Mouse (Mus musculus) CD4-positive helper T cell, adult 2 months (primary cell): ENCODE results near the gene Col4a6.

Experiments used
- DNase-seq: peaks from one replicate; pipeline ENCODE4 v3.0.0-alpha.2; 2012; ENCODE audit warnings: low read depth, missing footprints, low spot score

Gene Col4a6

DNA sequence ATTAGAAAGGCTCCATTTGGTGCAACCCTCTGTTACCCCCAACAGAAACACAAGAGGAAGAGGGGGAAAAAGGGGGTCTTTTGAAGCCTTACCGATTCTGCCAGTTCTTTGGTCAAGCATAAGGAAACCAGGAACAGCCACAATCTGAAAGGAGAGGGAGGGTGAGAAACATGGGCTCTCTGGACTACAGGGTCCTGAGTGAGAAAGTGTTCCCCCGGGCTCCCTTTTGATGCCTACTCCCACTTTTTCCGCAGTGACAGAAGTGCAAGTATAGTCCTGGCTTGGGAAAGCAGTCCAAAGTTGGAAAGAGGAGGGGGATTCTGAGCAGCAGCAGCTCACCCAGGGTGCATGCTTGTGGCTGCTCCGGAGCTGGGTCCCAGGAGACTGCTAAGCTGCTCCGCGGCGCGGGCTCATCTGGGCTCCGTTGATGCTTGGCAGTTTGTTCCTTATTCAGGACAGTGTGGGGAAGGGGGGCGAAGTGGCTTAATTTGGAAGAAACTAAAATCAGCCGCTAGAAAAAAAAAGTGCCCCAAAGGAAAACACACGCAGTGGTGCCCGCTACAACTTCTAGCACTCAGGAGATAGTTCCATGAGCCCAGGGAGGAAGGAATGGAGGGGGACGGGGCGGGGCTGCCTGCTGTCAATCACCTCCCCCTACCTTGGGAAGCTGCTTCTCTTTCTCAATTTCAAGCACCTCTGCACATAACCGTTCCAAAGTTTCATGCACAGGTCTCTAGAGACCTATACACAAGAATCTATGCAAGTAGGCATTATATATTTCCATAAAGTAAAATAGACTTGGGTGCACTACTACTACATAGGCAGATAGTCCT lies at the start of gene Col4a6:
Col4a6 (minus strand) TSS at position 607 of the 833 bp plus-strand sequence.
- DNase-seq, result no peak

DNA sequence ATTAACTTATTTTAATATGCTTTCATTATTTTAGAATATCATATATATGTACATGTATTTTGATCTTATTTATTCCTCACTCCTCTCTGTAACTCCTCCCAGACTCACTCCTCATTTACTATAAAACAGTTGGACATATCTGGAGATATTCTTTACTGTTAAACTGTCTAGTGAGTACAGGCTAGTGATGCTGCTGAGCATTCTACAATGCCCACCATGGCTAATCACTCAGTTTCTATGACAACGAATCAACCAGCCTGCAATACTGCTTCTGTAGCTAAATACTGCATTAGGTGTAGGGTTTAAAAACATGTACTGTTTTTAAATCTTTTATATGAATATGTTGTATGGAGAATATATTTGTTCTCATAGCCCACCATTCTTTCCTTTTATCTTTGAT lies 29.2 kb upstream of the Col4a6 start:
- no peak for DNase-seq

DNA sequence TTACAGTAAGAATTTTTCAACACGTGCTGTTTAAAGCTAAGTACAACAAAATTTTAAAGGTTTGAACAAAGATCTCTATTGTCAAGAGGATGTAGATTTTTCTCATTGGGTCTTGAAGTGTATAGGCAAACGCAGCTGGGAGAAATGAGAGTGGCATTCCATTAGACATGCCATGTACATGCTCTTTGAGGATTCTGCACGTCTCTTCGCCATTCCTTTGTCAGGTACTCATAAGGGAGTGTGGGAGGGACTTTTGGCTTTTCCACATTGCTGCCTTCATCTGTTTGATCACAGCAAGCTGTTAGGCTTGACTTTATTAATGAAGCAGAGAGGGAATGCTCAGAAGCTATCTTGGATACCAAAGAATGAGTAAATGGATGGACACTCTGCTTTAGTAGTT lies 20.7 kb upstream of the Col4a6 start:
- DNase-seq, result no peak

DNA sequence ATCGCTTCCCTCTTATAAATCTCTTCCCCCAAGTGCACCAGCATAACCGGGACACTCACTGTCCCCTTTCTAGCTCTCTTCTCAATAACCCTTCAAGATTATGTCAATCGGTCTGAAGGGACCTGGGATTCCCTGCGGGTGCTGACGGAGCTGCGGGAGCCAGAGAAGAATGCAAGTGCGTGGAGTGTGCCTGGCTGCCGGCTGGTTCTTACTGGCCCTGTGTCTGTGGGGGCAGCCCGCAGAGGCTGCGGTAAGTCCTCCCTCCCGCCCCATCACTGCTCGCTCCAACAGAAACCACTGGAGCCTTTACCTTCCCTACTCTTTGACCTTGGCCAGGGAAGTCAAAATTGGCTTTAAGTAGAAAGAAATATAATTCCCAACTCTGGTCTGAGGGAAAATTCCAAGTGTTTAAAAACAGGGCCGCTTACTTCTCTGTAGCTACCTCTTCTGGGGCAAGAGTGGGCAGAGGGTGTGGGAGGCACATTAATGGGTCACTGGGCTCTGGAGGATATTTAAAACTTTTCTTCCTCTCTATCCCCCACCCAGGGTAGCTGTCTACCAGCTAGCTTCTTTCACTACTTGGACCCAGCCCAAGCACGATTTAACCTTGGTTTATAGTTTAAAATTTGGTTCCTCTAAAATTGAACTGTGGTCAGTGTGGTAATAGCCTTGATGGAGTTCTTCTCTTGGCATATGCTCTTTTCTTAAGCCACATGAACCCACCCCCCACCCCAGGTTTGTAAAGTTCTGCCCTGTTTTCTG lies 1.9 kb upstream of the Col4a6 start:
- no peak for DNase-seq

DNA sequence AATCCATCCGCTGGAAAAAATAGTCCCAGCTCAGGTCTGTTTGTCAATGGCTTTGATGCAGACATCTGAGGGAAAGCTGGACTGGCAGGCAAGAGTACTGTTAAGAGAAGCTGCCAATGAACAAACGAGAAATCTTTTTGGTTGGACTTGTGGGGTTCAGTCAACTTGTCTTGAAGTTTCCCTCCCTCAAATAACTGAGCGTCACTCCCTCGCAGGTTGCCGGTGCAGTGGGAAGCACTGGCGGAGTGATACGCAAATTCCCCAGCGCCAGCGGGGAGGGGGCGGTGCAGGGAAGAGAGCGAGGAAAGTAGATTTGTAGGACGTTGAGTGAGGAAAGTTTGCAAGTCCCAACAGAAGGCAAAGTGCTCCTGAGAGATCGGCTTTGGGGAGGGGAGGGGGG lies 1.2 kb upstream of the Col4a6 start, which contains the start of gene Col4a5:
Col4a5 (plus strand) TSS at position 276 of the 400 bp plus-strand sequence.
- DNase-seq, result no peak

DNA sequence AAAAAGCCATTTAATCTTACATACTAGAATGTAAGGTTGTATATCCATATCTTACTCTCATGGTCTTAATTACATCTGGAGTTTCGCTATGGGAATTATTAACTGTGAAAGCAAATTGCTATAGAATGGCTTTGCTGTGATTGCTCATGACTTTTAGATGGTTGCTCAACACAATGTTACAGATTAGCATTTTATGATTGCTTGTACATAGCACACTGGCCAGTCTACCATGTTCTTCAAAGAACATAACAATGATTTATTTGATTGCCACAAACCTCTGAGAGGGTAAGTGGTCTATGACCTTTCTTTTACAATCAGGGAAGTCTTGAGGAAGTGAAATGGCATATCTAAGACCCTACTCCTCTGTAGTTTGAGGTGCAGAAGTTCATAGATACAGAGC lies 25.9 kb downstream of the Col4a6 start:
- no peak for DNase-seq

DNA sequence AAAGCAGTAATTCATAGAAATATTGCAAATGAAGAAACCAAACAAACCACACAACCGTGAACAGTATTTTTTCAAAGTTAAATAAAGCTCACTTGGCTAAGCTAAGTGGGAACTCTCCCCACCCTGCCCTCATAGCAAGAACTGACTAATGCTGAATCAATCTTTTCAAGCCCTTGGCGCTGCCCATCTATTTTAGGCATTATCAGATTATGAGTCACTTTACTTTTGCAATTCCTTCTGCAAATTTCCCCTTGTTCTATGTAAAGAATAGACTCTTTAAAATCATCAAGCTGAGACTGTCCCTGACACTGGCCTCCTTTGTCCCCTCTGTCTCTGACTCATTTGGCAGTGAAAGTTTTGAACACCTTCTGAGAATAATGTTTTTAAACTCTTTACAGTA lies 34.5 kb downstream of the Col4a6 start:
- no peak for DNase-seq

DNA sequence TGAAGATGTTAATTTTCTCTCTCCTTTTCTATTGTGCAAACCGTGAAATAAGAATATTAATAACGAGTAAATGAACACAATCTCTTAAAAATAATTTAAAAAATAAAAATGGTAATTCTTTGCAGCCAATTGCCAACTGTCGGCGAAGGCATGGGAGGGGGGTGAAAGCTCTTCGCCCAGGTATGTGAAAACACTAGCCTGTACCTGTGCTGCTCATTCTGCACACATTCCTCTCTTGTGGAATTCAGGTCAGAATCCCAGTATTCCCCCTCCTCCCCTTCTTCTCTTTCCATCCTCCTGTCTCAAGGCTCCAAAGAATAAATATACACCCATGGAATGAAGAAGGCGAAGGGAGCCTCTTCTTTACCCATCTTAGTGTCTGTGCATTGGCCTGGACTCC lies 37.1 kb downstream of the Col4a6 start:
- DNase-seq, result no peak

DNA sequence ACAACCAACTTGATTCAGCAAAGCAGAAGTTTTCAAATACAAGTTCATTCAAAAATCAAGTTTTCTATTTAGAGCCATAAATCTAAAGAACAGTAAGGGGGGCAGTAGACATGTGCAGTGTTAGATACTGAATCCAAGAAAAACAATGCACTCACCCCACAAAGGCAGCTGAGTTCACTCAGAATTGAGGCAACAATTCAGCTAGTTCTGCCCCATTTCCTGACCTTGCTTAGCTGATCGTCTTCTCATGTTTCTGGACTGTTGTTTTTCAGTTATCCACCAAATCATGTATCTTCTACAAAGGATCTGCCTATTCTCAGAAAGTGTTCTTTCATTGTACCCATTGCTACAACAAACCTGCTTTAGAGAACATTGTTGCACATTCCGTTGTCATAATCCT lies 58.6 kb downstream of the Col4a6 start:
- DNase-seq, result no peak

DNA sequence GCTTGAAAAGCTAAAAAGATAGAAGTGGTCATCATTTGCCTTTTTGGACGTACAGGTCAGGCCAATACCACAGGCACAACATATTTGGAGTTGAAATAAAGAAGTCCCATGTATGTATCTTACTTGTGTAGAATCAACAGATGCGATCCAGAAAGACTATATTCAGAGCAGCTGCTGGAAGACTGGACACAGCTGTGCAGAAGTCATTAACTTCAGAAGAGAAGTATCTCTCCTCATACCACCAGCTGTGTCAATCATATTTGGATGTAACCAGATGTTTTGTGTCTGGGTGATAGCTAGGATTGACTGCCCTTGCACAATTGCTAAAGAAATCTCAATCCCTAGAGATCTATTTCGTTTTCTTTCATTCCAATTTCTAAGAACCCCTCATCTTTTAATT lies 77.6 kb downstream of the Col4a6 start:
- DNase-seq, result no peak

DNA sequence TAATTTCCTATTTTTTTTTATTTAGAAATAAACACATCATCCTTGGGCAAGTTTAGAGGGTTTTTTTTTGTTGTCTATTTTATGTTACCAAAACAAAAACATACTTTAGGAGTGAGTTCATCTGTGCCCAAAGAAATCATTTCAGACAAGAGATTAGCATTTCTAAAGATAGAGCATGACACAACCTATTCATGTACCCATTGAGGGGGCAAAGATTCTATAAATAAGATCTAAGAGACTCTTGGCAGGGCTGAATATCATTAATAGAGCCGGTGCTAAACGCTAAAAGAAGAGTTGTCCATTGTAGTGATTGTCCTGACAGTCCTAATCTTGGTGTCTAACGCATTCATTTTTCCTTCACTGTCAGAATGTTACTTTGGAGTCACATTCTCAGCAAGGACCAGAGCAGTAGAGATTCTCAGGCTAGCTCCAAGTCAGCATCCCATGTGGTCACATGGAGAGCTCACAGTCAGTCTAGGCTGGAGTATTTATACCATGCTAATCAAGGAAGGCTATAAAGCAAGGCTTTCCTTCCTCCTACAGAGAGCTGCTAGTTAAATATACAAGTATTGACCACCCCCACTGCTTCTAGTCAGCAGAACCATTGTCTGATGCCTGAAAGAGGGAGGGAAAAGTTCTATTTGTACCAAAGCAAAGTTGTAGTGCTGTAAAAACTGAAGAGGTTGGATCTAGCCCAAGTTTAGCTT lies 88.3 kb downstream of the Col4a6 start:
- DNase-seq, result no peak

DNA sequence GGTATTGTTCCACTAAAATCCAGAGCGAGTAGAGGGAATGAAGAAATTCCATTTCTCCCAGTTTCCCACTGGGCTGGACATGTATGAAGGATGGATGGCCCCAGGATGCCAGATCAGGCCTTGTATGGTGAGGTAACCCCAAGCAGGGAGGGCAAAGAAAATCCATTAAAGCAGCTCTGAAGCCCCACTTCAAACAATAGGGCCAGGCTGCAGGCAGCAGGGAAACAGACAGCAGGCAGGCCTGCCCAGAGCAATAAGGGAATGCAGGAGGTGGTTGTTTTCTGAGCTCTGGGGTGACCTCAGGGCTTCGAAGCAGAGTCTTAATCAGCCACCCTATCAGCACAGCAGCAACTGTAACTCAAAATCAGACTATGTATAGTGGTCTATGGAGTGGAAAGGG lies 89.2 kb downstream of the Col4a6 start:
- no peak for DNase-seq

DNA sequence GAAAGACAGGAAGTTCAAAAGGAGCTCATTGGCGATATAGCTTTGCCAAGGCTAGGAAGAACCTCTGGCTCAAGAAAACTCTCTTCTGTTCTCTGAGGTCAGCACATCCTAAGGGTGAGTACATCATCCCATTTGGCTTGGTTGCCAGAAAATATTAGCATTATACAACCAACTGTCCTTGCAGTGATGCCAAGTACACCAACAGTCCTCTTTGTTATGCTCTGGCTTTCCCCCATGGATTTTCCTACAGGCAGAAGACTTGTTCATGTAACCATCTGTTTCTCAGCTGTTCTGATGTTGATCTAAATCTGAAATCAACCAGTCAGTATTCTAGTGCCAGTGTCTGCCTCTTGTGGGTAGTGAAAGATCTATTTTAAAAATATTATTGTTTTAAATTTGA lies 103.6 kb downstream of the Col4a6 start:
- DNase-seq, result no peak

DNA sequence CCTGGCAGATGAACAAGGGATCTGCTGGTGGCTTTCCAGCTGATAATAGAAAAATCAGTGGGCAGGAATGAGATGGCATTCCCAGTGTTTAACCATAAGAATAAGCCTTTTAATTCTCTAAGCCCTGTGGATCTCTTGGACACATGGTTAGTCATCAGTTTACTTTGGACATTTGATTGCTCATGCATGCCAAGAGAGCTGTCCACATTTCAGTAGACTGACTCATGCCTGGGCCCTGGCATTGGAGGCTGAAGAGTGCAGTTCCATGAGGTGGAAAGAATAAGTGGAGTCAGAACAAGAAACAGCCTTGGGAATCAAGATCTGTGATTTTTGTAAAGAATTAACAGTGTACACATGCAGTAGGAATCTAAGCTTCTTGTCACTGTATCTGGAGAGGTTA lies 110.5 kb downstream of the Col4a6 start:
- no peak for DNase-seq

DNA sequence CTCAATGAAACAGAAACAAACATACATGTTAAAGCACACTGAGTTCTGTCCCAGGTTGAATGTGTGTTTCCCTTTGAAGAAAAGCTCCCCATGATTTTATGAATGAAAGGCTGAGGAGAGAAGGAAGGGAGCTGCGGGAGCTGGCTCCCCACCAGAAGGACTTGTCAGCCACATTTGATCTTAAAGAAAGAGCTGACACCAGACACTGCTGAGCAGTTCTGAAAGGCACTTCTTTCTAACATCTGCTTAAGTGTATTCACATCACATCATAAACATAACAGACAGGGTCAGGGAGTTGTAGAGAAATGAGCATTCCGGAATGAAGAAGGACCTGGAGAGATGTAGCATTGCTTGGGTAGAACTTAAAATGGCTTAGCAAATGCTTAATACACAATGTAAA lies 132.5 kb downstream of the Col4a6 start:
- DNase-seq, result no peak

DNA sequence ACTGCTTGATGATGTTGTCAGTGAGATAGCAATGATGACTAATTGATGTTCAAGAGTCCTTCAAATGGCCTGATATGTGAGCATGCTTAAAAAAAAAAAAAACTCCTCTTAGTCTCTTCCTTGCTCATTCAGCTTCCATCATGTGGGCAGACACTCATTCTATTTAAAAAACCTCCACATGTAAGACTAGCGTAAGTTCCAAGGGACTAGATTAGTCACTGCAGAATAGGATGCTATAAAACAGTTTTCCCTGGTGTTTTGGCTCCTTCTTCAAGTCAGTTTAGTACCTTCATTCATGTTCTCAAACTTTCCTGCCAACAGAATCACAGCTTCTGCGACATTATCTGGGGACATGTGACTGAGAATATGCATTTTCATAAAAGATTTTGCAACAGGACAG lies 145.8 kb downstream of the Col4a6 start:
- peak; percentile 1 for DNase-seq

DNA sequence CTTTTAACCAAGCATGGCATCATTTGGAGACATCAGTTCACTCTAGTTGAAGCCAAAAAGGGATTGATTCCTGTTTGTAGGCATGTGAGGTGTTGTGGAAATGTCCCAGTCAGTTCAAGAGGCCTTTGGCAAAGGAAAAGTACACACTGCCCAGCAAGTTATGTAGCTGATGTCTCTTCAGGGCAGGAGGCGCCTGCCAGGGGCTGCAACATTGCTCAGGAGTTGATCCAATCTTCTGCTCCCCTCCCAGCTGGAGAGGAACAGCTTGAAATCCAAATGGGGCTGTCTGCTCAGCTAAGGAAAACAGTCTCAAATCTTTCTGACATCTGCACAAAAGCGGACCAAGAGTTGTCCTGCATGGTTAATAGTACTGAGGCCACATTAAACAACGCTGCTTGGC lies 149.7 kb downstream of the Col4a6 start:
- no peak for DNase-seq

DNA sequence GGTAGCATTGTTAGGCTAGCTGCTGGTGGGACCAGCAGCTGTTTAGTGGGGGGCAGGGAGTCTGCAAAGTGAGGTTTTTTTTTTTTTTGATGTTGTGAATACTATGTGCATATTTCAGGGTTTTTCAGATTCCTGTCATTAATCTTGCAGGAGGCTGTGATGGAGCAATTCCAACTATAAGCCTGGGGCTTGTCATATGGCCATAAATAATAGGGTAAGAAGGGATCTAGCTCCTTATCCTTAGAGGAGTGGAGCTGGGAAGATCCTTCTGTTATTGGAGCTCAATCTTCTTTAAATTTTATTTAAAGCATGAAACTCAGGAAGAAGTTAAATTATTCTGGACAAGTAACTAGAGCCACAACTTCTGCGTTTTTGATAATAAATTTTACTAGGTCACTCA lies 157.7 kb downstream of the Col4a6 start:
- no peak for DNase-seq

DNA sequence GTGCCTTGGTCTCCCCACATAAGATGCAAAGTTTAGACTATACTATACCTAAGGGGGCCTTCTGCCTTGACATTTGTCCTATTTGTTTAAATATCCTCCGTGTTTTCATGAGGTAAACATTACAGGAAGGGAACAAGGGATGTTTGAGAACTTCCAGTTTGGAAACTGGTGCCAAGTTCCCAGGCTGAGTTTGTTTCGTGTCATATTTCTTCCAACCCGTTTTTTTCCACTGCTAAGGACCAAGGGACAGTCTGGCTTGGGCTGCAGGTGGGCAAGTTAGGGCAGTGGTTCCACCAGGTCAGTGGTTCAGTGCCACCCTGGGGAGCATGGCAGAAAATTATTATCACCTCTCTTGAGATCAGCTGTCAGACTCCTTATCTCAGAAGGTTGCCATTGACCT lies 158.1 kb downstream of the Col4a6 start:
- no peak for DNase-seq

DNA sequence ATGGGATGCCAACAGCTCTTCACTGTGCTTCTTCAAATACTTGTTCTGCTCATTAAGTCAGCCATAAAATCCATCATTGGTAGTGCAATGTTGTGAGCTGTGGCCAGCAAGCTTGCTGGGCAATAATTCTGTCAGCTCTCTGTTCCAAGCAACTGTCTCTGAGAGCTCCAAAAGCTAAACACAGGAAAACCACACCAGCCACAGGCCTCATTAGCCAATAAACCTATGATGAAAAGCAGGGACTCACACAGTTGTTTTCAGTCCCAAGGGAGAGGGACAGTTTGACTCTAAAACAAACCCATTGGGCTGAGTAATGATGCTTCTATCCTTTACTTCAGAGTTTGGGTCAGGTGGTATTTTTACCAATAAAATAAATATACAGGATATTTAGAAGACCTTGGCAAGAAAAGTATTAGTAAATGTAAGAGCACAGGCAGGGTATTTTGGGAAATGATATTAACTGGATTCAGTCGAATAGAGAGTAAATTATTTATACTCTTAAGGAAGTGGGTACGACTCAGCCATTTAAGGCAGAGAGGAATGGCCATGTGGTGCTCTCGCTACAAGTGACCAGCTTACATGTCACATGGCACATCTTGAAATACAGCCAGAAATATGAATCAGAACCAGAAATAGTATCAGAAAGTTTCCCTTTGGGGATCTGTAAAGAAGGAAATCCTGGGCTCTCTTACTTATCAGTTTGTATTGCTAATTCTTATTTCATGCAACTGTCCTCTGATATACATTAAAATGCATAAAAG lies 181.0 kb downstream of the Col4a6 start:
- no peak for DNase-seq

DNA sequence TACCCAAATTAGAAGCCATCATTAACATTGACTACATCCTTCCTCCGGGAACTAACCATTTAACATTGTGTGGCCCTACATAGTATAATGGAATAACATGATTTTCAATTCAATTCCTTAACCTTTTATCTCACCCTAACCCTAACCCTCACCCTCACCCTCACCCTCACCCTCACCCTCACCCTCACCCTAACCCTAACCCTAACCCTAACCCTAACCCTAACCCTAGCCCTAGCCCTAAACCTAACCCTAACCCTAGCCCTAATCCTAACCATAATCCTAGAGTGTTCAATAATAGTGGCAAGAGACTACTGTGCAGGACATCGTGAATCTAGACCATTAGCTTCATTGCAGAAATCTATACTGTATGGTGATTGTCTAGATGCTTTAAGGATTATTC lies 197.5 kb downstream of the Col4a6 start:
- no peak for DNase-seq

DNA sequence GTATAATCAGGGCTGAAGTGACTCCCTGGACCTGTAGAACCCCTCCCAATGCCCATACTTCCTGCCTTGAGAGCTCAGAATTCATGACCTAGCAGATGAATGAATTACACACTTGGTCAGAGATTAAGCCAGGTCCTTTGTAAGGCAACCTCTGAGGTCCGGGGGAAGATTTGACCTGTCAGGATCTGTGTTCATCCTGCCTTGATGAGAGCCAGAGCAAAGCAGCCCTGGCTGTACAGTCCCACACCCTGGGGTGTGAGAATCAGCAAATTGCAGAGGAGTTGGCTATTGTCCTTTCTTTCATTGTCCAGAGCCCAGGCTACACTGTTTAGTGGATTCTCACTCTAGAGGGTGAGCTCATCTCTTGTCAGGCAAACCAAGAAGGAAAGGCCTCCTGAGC lies 207.9 kb downstream of the Col4a6 start:
- no peak for DNase-seq
